Mouse (Mus musculus): ENCODE results near the gene Naa38. TPM values are rescaled to one million over a fixed set of nuclear protein-coding genes. Genes with fewer than 3 reads are reported as not detected.

Naa38 gene
- 297 and 329 TPM in 2 replicates for polyA plus RNA-seq (2012; rRNA removed)

DNA sequence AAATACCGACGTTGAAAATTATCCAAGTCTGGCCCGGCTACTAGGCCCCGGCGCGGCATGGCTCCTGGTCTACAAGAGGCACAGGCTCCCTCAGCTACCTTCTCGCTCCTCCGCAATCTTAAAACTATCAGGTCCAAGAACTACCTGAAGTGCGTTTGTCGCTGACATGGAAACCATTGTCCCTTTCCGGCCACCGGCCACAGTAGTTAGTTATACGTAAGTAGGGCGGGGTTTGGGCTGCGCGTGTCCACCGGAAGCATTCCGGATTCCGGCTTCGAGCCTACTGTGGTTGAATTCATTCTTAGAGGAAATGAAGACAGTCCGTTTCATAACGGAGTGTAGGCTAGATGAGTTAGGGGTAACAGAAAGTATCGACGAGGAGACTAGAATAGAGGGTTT is at the start of gene Naa38, which contains the start of gene Cyb5d1:
Gene Naa38 (plus strand): TSS at position 253 of the 399 bp plus-strand sequence.
Gene Cyb5d1 (minus strand): TSS at position 397 of the 399 bp plus-strand sequence.

GRCm38 (mm10) chr11:69369215-69369989 is 25.9 kb upstream of the Naa38 start, which contains the start of gene Chd3:
Gene Chd3 (minus strand): TSS chr11:69369406.

GRCm38 (mm10) chr11:69398059-69398458 is 2.8 kb downstream of the Naa38 start, which contains the start of gene Tmem88:
Gene Tmem88 (minus strand): TSS chr11:69398234.

DNA sequence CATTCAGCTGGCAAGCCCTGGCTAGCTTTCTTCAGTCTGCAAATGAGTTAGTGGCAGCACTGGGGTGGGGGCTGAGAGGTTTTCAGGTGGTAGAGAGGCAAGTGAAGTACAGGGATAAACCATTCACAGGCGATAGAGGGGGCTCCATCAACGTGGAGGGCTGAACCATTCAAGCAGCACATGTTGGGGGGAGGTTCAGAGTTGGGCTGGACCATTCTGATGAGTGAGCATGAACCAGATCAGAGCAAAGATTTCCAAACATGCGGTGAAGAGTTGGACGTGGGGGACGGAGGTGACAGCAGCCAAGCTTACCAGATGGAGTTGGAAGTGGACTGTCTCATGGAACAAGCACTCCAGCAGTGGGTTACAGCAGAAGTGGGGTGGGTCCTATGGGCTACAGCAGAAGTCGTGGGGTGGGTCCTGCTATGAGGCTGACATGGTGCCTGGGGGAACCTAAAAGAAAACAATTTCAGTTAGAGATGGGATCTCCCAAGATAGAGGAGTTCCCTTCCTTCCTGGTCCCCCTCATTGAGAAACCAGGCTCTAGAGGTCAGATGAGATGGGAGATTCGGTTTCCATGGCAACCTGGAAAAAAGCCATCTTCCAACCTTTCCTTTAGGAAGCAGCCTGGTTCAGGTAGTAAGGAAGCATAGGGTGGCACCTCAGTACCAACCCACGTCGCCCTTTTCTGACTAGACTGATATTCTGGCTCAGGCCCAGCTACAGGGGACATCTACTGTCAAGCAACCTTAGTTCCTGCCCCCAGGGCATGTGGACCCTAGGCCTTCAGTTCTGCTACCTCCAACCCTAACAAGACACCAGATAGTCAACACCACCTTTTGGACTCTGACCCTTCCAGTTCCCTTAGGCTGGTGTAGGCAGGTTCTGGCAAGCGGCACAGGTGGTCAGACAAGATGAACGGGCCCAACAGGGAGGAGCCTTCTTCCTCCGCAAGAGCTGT is 18.2 kb downstream of the Naa38 start, which contains the start of gene Kdm6b:
Gene Kdm6b (minus strand): TSS at position 455 of the 961 bp plus-strand sequence.

Other genes with a start within 250 kb of the Naa38 start
- gene Alox12b, start 238.5 kb upstream of the Naa38 start, polyA plus RNA-seq (2012; rRNA removed): 0.18 TPM in 1 of 2 replicates, not detected in the other
- 0.06 TPM in 1 of 2 replicates, not detected in the other for gene Alox8, start 197.6 kb upstream of the Naa38 start, polyA plus RNA-seq (2012; rRNA removed)
- gene Gucy2e, start 158.5 kb upstream of the Naa38 start, polyA plus RNA-seq (2012; rRNA removed): 1.6 and 1.8 TPM in 2 replicates
- gene Cntrob, start 71.7 kb upstream of the Naa38 start, polyA plus RNA-seq (2012; rRNA removed): 11.0 and 12.6 TPM in 2 replicates
- gene Trappc1, start 71.5 kb upstream of the Naa38 start, polyA plus RNA-seq (2012; rRNA removed): 24.4 and 49.0 TPM in 2 replicates
- gene Kcnab3, start 69.2 kb upstream of the Naa38 start, polyA plus RNA-seq (2012; rRNA removed): 20.8 and 21.2 TPM in 2 replicates
- gene Rnf227, start 55.0 kb upstream of the Naa38 start, polyA plus RNA-seq (2012; rRNA removed): 4.7 and 4.9 TPM in 2 replicates
- gene Chd3, start 26.1 kb upstream of the Naa38 start, polyA plus RNA-seq (2012; rRNA removed): 192 and 199 TPM in 2 replicates
- gene Cyb5d1, start 144 bp downstream of the Naa38 start, polyA plus RNA-seq (2012; rRNA removed): 18.8 and 20.3 TPM in 2 replicates
- gene Tmem88, start 2.7 kb downstream of the Naa38 start, polyA plus RNA-seq (2012; rRNA removed): 62.8 and 66.4 TPM in 2 replicates
- gene Kdm6b, start 18.2 kb downstream of the Naa38 start, polyA plus RNA-seq (2012; rRNA removed): 15.6 and 16.4 TPM in 2 replicates
- gene Dnah2, start 153.6 kb downstream of the Naa38 start, polyA plus RNA-seq (2012; rRNA removed): 5.1 and 7.0 TPM in 2 replicates
- 13.1 and 13.5 TPM in 2 replicates for gene Efnb3, start 164.7 kb downstream of the Naa38 start, polyA plus RNA-seq (2012; rRNA removed)
- 18.8 and 25.8 TPM in 2 replicates for gene Wrap53, start 184.8 kb downstream of the Naa38 start, polyA plus RNA-seq (2012; rRNA removed)
- 145 and 203 TPM in 2 replicates for gene Trp53, start 184.9 kb downstream of the Naa38 start, polyA plus RNA-seq (2012; rRNA removed)
- 119 and 137 TPM in 2 replicates for gene Atp1b2, start 210.5 kb downstream of the Naa38 start, polyA plus RNA-seq (2012; rRNA removed)
- gene Shbg, start 222.4 kb downstream of the Naa38 start, polyA plus RNA-seq (2012; rRNA removed): 5.6 and 7.1 TPM in 2 replicates
- gene Sat2, start 226.5 kb downstream of the Naa38 start, polyA plus RNA-seq (2012; rRNA removed): 4.8 and 5.1 TPM in 2 replicates
- 68.6 and 73.0 TPM in 2 replicates for gene Fxr2, start 237.5 kb downstream of the Naa38 start, polyA plus RNA-seq (2012; rRNA removed)